Mouse (Mus musculus) ES-E14 (cell line): ENCODE measurements around the gene Zbtb5. TPM values are rescaled to one million over a fixed set of nuclear protein-coding genes. Genes with fewer than 3 reads are reported as not detected.

Experiments
- DNase-seq: peaks from one replicate; pipeline ENCODE4 v3.0.0-alpha.2; 2013; ENCODE audit warnings: low read depth, low spot score
- H3K27ac ChIP-seq: 2 replicates; pipeline ENCODE4 v1.5.1; 2012; ENCODE audit warnings: low read depth, mild to moderate bottlenecking, low read length, moderate library complexity, mixed read lengths; ENCODE audit not compliant: poor library complexity, insufficient read depth, severe bottlenecking
- H3K36me3 ChIP-seq: 2 replicates; pipeline ENCODE4 v1.6.1; 2012; ENCODE audit warnings: mild to moderate bottlenecking, low read length, moderate library complexity, mixed read lengths; ENCODE audit not compliant: control insufficient read depth, poor library complexity, insufficient read depth, severe bottlenecking
- H3K4me1 ChIP-seq, 2 experiments: fragments of 150-350 bp in 1 of 2; sonication (generic) in 1 of 2; 2 replicates each; pipeline ENCODE4 v1.6.1; 2012; ENCODE audit warnings: low read length in 2 of 2, mild to moderate bottlenecking in 1 of 2, mixed read lengths in 1 of 2; ENCODE audit not compliant: control insufficient read depth in 2 of 2, insufficient read depth in 2 of 2, poor library complexity in 1 of 2
- H3K4me3 ChIP-seq, 2 experiments: fragments of 150-350 bp in 1 of 2; sonication (generic) in 1 of 2; 2 replicates each; pipeline ENCODE4 v1.5.1; 2012; ENCODE audit warnings: low read length in 2 of 2, low read depth in 1 of 2, mild to moderate bottlenecking in 1 of 2, mixed read lengths in 1 of 2; ENCODE audit not compliant: insufficient read depth in 1 of 2, poor library complexity in 1 of 2, severe bottlenecking in 1 of 2
- H3K9ac ChIP-seq: 2 replicates; pipeline ENCODE4 v1.6.1; 2012; ENCODE audit warnings: low read depth, mild to moderate bottlenecking, low read length, mixed read lengths; ENCODE audit not compliant: poor library complexity, insufficient read depth, severe bottlenecking
- H3K9me3 ChIP-seq: fragments of 150-350 bp; sonication (generic); 2 replicates; pipeline ENCODE4 v1.6.1; 2012; ENCODE audit warnings: low read depth, mild to moderate bottlenecking, low read length; ENCODE audit not compliant: control insufficient read depth, insufficient read depth
- CHD2 ChIP-seq: IDR thresholded peaks from 2 replicates; pipeline ENCODE4 v1.6.1; 2014; ENCODE audit warnings: mild to moderate bottlenecking, low read depth, low read length, inconsistent platforms
- HCFC1 ChIP-seq: IDR thresholded peaks from 2 replicates; pipeline ENCODE4 v1.6.1; 2012; ENCODE audit warnings: low read length, inconsistent platforms, borderline replicate concordance; ENCODE audit not compliant: insufficient read depth
- MAFK ChIP-seq: IDR thresholded peaks from 2 replicates; pipeline ENCODE4 v1.6.1; 2014; ENCODE audit warnings: mild to moderate bottlenecking, low read depth, low read length, inconsistent platforms; ENCODE audit not compliant: insufficient read depth
- ZC3H11A ChIP-seq: IDR thresholded peaks from 2 replicates; pipeline ENCODE4 v1.6.1; 2012; ENCODE audit warnings: low read depth, mild to moderate bottlenecking, inconsistent platforms, low read length, borderline replicate concordance
- ZNF384 ChIP-seq: IDR thresholded peaks from 2 replicates; pipeline ENCODE4 v1.6.1; 2012; ENCODE audit warnings: low read depth, low read length, inconsistent platforms
- in situ Hi-C, 2 experiments: fragments of 600-800 bp; cut with MboI; formaldehyde crosslinking; loops; one replicate each; pipeline ENCODE4 v1.15.1; 2025; ENCODE audit warnings: low sequenced_read_pairs in 2 of 2, inconsistent platforms in 1 of 2; ENCODE audit not compliant: unreplicated experiment in 2 of 2
- total RNA-seq: library from RNA; depleted of rRNA; stranded (reverse); fragments of 300-350 nt; gene quantifications from 2 replicates; pipeline ENCODE4 v1.2.3, GENCODE M21; 2012

Zbtb5 gene
- total RNA-seq, 1 experiment: 8.2 TPM

DNA sequence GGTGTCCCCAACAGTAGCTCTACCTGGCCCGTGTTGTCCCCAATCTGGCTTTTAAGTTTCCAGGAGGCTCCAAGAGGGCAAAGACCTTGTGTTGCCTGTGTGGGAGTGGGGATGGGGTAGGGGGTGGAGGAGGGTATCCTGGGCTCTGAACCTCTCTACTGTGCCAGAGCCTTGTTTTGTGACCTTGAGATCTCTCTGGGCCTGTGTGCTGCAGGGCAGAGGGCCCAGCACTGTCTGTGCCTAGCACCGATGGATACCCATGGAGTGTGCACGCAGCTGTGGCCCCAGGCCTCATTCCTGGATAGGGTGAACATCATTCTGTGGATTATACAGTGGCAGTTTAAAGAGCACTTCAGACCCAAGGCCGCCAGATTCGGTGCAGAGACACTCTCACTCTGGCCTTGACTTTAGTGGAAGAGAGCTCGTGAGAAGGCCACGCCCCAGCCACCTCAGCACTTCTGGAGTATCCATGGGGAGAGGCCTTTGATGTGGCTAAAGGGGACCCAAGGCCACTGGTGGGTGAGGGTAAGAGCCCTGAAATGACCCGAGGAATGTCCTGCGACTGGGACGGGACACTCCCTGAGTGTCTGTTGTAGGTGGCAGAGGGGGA is 29.0 kb downstream of the Zbtb5 start:
- Histone ChIP-seq H3K9me3 (no peaks in the 10 kb centered on the region), H3K9ac (no peak overlapping the region), H3K27ac (no peak overlapping the region), H3K36me3 (peaks cover 22% of the 10 kb centered on the region), H3K4me3 (no peak overlapping the region), H3K4me1 (peaks cover 0 to 30% of the 10 kb centered on the region in 2 experiments; a peak in 2 of 4 replicates)
- in situ Hi-C loops: no loop called here
- no peak for DNase-seq
- TF ChIP-seq ZC3H11A (no peak), ZNF384 (no peak), CHD2 (no peak), HCFC1 (no peak), MAFK (0 out of 2 replicates have a peak, but pooled peaks have one; percentile 25)

GRCm38 (mm10) chr4:44982440-44983130 is 29.6 kb downstream of the Zbtb5 start:
- Histone ChIP-seq H3K4me1 (peaks cover 0 to 30% of the 10 kb centered on the region in 2 experiments; a peak in 2 of 4 replicates), H3K36me3 (peaks cover 21% of the 10 kb centered on the region), H3K4me3 (peak overlapping the region in 1 of 2 experiments; percentile 72; a peak in 2 of 4 replicates), H3K9me3 (no peaks in the 10 kb centered on the region), H3K27ac (no peak overlapping the region), H3K9ac (no peak overlapping the region)
- in situ Hi-C loops: no loop called here
- DNase-seq: no peak
- TF ChIP-seq MAFK (no peak), CHD2 (no peak)

- Histone ChIP-seq H3K4me3 (peak overlapping the region; percentile 72 to 97), H3K27ac (no peak overlapping the region), H3K9ac (peak overlapping the region; percentile 69), H3K4me1 (peaks cover 0 to 30% of the 10 kb centered on the region in 2 experiments; a peak in 2 of 4 replicates), H3K9me3 (no peaks in the 10 kb centered on the region), H3K36me3 (peaks cover 18% of the 10 kb centered on the region)
- DNase-seq: no peak
- no peak for TF ChIP-seq ZC3H11A
- TF ChIP-seq MAFK: no peak
- TF ChIP-seq HCFC1: no peak
- in situ Hi-C loops: no loop called here
Measured at GRCm38 (mm10) chr4:44981974-44982287, 30.3 kb downstream of the Zbtb5 start.

- peak within 1 kb of the TSS; percentile 69 for H3K9ac ChIP-seq
- no peak within 1 kb of the TSS for H3K27ac ChIP-seq
- DNase-seq: peak; percentile 86
- H3K4me1 ChIP-seq: peaks cover 0 to 30% of the 10 kb centered on the region in 2 experiments; a peak in 2 of 4 replicates
- H3K9me3 ChIP-seq: no peaks in the 10 kb centered on the region
- in situ Hi-C loops: no loop called here
- H3K36me3 ChIP-seq: peaks cover 15% of the 10 kb centered on the region
- TF ChIP-seq HCFC1 (no peak), ZC3H11A (no peak), CHD2 (no peak), MAFK (no peak), ZNF384 (no peak)
- peak within 1 kb of the TSS; percentile 72 to 97 for H3K4me3 ChIP-seq
Measured at GRCm38 (mm10) chr4:44981280-44981973, 30.8 kb downstream of the Zbtb5 start, which contains the start of gene Grhpr. Gene Grhpr, plus strand, starts transcription at chr4:44981395.
